Mouse (Mus musculus) megakaryocyte, embryonic 14.5 days (primary cell): ENCODE results near the gene Egfl6.

Experiments
- FLI1 ChIP-seq: IDR thresholded peaks from 2 replicates; pipeline ENCODE4 v1.6.1; 2012; ENCODE audit warnings: low read length, inconsistent platforms, mixed read lengths
- GATA1 ChIP-seq: IDR thresholded peaks from 3 replicates; pipeline ENCODE4 v1.6.1; 2012; ENCODE audit warnings: mixed read lengths, low read length, inconsistent platforms, borderline replicate concordance

GRCm38 (mm10) chrX:166533432-166533831 lies 52.1 kb downstream of the Egfl6 start:
- no peak for TF ChIP-seq GATA1
- TF ChIP-seq FLI1: no peak
